Mouse (Mus musculus) intestine, embryonic 15.5 days (tissue): ENCODE measurements around the gene Gm3173. TPM values are rescaled to one million over a fixed set of nuclear protein-coding genes. Genes with fewer than 3 reads are reported as not detected.
"Not testable (repeated sequence)": the region's sequence is repeated elsewhere in the genome, so short reads cannot be mapped to it uniquely, and the experiment has no call there.

ENCODE experiments used
- ATAC-seq: fragments of 200-750 bp; cut with Nextera tagmentation; 2 replicates; pipeline ENCODE4 v1.8.0; 2017; ENCODE audit warnings: moderate TSS enrichment, moderate library complexity
- H3K27ac ChIP-seq: fragments of 300-500 bp; sonication (generic); 2 replicates; pipeline ENCODE4 v1.5.1; 2015; ENCODE audit warnings: mild to moderate bottlenecking, inconsistent platforms
- H3K27me3 ChIP-seq: fragments of 300-500 bp; sonication (generic); replicated peaks from 2 replicates; pipeline ENCODE4 v1.6.1; 2015; ENCODE audit warnings: inconsistent platforms
- H3K36me3 ChIP-seq: fragments of 300-500 bp; sonication (generic); 2 replicates; pipeline ENCODE4 v1.6.1; 2015; ENCODE audit warnings: inconsistent platforms
- H3K4me1 ChIP-seq: fragments of 300-500 bp; sonication (generic); replicated peaks from 2 replicates; pipeline ENCODE4 v1.6.1; 2015; ENCODE audit warnings: inconsistent platforms
- H3K4me2 ChIP-seq: fragments of 300-500 bp; sonication (generic); replicated peaks from 2 replicates; pipeline ENCODE4 v1.6.1; 2015; ENCODE audit warnings: mild to moderate bottlenecking, inconsistent platforms
- H3K4me3 ChIP-seq: fragments of 300-500 bp; sonication (generic); replicated peaks from 2 replicates; pipeline ENCODE4 v1.5.1; 2015; ENCODE audit warnings: inconsistent platforms
- H3K9ac ChIP-seq: fragments of 300-500 bp; sonication (generic); 2 replicates; pipeline ENCODE4 v1.6.1; 2015; ENCODE audit warnings: inconsistent platforms
- H3K9me3 ChIP-seq: fragments of 300-500 bp; sonication (generic); 2 replicates; pipeline ENCODE4 v1.6.1; 2016; ENCODE audit warnings: inconsistent platforms
- WGBS: fragments of 180-500 bp; shearing (Covaris S2); methylation state at CpG from one replicate; pipeline ENCODE4 v1.1.7; 2015; 5-methylcytosine and 5-hydroxymethylcytosine counted together
- polyA plus RNA-seq: library from polyadenylated mRNA; unstranded; fragments of >200 nt; fragmentation: Nextera tagmentation; extraction: Ambion mirVana; gene quantifications from 2 replicates; pipeline ENCODE4 v1.2.1, GENCODE M21; 2015

The Gm3173 gene
- not detected in 2 replicates for polyA plus RNA-seq

DNA sequence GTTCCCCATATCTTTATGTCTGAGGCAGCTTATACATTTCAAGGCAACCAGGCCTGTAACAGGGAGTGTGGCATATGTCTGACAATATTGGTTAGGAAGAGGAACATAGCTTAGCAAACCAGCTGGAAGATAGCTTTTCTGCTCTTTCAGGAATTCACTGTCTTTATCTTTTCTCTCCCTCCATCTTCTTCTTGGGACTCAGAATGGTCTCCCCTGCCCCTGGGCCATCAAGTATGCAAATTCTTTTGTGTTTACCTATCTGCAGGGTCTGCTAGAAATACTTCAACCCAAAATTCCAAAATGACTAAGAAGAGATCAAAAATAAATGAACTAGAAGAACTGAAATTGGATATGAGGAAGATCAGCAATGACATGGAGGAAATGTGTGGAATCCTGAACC is at the start of gene Gm3173:
Gene Gm3173, plus strand, starts transcription at position 301 of the 400 bp plus-strand sequence.
- H3K36me3 ChIP-seq, ATAC-seq, H3K9me3 ChIP-seq, H3K4me2 ChIP-seq, H3K9ac ChIP-seq, H3K4me3 ChIP-seq, H3K27ac ChIP-seq, H3K27me3 ChIP-seq, H3K4me1 ChIP-seq: not testable (repeated sequence)

DNA sequence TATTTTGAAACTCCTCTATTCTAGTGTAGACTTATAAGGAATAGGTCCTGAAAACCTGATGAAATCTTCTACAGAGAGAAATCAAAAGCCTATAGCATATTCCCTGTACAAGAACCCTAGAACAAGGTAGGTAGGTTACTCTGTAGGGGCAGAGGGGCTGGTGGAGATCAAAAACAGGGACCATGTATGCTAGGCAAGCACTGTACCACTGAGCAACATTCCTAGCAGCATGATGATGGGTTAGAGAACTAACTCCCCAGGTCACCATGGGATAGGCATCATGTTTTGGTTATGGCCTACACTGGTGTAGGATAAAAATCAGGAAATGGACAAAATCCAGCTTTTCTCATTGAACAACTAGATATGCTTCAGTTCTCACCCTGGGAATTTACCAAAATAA is 45.2 kb upstream of the Gm3173 start:
- not testable (repeated sequence) for H3K27ac ChIP-seq, H3K4me3 ChIP-seq, H3K4me2 ChIP-seq, H3K27me3 ChIP-seq, H3K9me3 ChIP-seq, H3K4me1 ChIP-seq, ATAC-seq, H3K36me3 ChIP-seq, H3K9ac ChIP-seq

DNA sequence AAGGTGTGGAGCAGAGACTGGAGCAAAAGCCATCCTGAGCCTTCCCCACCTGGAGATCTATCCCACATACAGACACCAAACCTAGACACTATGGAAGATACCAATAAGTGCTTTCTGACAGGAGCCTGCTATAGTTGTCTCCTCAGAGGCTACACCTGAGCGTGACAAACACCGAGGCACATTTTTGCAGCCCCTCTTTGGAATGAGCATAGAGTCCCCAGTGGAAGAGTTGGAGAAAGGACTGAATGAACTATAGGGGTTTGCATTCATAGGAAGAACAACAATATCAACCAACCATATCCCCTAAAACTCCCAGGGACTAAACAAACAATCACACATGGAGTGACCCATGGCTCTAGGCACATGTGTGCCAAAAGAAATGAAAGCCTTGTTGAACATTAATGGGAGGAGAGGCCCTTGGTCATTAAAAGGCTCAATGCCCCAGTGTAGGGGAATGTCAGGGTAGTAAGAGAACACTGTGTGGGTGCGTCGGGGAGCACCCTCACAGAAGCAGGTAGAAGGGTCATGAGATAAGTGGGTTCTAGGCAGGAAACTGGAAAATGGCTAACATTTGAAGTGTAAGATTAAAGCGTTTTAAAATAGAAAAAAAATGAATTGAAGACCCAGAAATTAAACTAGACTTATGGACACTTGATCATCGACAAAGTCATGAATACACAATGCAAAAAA is 37.8 kb upstream of the Gm3173 start:
- not testable (repeated sequence) for H3K9me3 ChIP-seq, H3K4me2 ChIP-seq, H3K27me3 ChIP-seq, H3K4me1 ChIP-seq, H3K4me3 ChIP-seq, H3K36me3 ChIP-seq, H3K9ac ChIP-seq, ATAC-seq, H3K27ac ChIP-seq
- WGBS: 86% methylated on average over 4 of the region's 6 CpGs

DNA sequence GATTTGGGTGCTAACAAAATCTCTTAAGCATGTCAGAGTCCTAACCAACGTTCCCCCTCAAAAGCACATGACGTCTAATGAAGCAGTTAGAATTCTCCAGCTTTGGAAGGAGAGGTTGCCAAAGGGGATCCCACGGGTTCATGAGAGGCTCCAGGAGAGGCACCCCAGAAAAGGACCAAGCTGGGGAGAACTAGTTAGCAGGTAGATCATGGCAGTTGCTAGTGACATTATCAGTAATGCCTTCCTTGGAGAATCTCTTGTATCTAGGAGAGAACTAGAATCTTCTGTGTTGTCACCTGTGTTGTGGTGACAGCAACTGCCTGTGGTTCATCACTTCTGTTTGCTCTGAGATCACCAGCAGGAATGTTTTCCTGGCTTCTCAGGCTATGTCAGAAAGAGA is 33.6 kb upstream of the Gm3173 start, which contains the start of gene Gm3159:
Gene Gm3159, plus strand, starts transcription at position 301 of the 400 bp plus-strand sequence.
- H3K9me3 ChIP-seq, H3K4me3 ChIP-seq, ATAC-seq, H3K9ac ChIP-seq, H3K27me3 ChIP-seq, H3K36me3 ChIP-seq, H3K27ac ChIP-seq, H3K4me2 ChIP-seq, H3K4me1 ChIP-seq: not testable (repeated sequence)
- WGBS: 75% methylated on average over 2 of the region's 3 CpGs

DNA sequence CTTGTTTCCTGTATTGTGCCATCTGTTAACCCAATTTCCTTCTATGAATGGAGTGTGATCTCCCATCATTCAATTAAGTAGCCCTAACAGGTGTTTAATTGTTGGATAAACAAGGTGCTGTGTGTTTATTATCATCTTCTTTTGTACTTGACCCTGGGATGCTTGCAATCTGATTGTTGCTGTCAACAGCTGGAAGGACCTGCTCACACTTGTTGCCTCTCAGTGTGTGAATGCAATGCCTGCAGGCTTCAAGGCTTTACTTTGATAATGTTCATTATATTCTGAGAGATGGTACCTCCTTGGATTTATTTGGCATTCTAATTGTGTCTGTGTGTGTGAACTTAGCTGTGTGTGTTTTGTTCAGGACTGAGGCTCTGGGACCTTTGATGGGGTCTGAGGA is 32.2 kb upstream of the Gm3173 start:
- H3K36me3 ChIP-seq, H3K27me3 ChIP-seq, ATAC-seq, H3K4me3 ChIP-seq, H3K9me3 ChIP-seq, H3K9ac ChIP-seq, H3K4me2 ChIP-seq, H3K27ac ChIP-seq, H3K4me1 ChIP-seq: not testable (repeated sequence)

DNA sequence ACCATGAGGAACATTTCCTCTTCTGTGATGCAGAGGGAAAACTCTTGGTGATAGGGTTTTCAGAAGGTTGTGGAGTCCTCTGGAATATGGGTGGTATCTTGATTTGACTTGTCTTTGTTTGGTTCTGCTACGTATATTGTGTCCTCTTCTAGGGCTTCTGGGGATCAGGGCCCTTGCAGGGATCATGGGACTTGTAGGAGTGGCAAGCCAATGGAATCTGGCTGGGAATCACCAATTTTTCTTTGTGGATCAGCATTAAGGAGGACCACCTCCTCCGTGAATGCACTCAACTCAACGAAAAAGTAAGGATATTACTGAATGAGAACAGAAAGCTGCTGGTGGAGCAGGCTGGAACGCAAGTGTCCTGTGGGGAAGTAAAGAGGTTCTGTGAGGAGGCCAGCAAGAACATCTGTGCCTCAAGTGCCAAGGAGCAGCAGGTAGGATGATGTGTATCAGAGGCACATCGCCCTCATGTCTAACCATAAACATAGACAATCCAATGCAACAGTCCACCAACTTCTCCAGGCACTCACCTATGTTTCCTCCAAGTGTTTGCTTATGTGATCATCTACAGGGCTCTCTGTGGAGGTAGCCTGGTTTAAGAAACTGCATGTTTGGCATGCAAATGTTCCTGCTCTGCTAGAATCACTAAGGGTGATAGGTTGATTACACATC is 30.5 kb upstream of the Gm3173 start:
- not testable (repeated sequence) for H3K4me3 ChIP-seq, H3K9me3 ChIP-seq, H3K27me3 ChIP-seq, H3K36me3 ChIP-seq, H3K4me2 ChIP-seq, ATAC-seq, H3K27ac ChIP-seq, H3K4me1 ChIP-seq, H3K9ac ChIP-seq
- WGBS: 90% methylated on average over 5 of the region's 5 CpGs

DNA sequence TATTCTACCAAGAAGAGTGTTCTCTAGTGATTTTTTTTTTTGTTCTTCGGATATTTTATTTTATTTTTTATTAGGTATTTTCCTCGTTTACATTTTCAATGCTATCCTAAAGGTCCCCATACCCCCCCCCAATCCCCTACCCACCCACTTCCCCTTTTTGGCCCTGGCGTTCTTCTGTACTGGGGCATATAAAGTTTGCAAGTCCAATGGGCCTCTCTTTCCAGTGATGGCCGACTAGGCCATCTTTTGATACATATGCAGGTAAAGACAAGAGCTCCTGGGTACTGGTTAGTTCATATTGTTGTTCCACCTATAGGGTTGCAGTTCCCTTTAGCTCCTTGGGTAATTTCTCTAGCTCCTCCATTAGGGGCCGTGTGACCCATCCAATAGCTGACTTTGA is 29.5 kb upstream of the Gm3173 start:
- H3K4me1 ChIP-seq, ATAC-seq, H3K4me3 ChIP-seq, H3K27ac ChIP-seq, H3K4me2 ChIP-seq, H3K36me3 ChIP-seq, H3K27me3 ChIP-seq, H3K9ac ChIP-seq, H3K9me3 ChIP-seq: not testable (repeated sequence)
- 75% methylated on average over 5 of the region's 5 CpGs for WGBS

- not testable (repeated sequence) for H3K9me3 ChIP-seq, H3K36me3 ChIP-seq, H3K27me3 ChIP-seq, H3K9ac ChIP-seq, H3K4me2 ChIP-seq, H3K4me1 ChIP-seq, H3K27ac ChIP-seq, ATAC-seq, H3K4me3 ChIP-seq
Measured at GRCm38 (mm10) chr14:4403840-4404239, 27.0 kb upstream of the Gm3173 start.

DNA sequence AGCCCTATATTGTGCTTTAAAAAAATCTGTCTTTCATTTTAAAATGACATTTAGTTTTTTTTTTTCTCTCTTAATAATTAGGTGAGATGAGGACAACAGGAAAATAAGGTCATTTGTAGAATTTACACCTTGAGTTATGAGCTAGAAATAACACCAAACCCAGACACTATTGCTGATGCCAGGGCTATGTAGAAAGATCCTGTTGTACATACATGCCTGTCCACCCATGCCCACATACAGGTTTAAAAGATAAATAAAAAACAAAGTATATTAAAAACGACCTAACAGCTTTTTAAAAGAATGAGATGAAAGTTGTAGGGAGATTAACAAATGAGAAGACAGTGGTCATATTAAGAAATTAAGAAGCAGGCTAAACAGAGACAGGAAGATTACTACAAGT is 20.9 kb upstream of the Gm3173 start:
- WGBS: 59% methylated on average over 1 of the region's 1 CpGs
- H3K9ac ChIP-seq, ATAC-seq, H3K9me3 ChIP-seq, H3K27me3 ChIP-seq, H3K4me3 ChIP-seq, H3K4me1 ChIP-seq, H3K4me2 ChIP-seq, H3K27ac ChIP-seq, H3K36me3 ChIP-seq: not testable (repeated sequence)

GRCm38 (mm10) chr14:4414965-4415835 is 15.6 kb upstream of the Gm3173 start, which contains the start of gene Gm3164:
Gm3164 (plus strand) TSS chr14:4415448.
- H3K4me3 ChIP-seq: peak within 1 kb of the TSS; percentile 33
- not testable (repeated sequence) for H3K36me3 ChIP-seq, H3K9me3 ChIP-seq, ATAC-seq, H3K4me1 ChIP-seq, H3K9ac ChIP-seq, H3K27me3 ChIP-seq, H3K27ac ChIP-seq
- peak within 1 kb of the TSS; percentile 69 for H3K4me2 ChIP-seq
- under 1% methylated on average over 24 of the region's 59 CpGs for WGBS

DNA sequence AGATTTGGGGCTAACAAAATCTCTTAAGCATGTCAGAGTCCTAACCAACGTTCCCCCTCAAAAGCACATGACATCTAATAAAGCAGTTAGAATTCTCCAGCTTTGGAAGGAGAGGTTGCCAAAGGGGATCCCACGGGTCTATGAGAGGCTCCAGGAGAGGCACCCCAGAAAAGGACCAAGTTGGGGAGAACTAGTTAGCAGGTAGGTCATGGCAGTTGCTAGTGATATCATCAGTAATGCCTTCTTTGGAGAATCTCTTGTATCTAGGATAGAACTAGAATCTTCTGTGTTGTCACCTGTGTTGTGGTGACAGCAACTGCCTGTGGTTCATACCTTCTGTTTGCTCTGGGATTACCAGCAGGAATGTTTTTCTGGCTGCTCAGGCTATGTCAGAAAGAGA is 50.7 kb downstream of the Gm3173 start, which contains the start of gene Gm3182:
Gene Gm3182, plus strand, starts transcription at position 301 of the 400 bp plus-strand sequence.
- H3K4me1 ChIP-seq, H3K36me3 ChIP-seq: not testable (repeated sequence)
- WGBS: 92% methylated on average over 1 of the region's 2 CpGs

DNA sequence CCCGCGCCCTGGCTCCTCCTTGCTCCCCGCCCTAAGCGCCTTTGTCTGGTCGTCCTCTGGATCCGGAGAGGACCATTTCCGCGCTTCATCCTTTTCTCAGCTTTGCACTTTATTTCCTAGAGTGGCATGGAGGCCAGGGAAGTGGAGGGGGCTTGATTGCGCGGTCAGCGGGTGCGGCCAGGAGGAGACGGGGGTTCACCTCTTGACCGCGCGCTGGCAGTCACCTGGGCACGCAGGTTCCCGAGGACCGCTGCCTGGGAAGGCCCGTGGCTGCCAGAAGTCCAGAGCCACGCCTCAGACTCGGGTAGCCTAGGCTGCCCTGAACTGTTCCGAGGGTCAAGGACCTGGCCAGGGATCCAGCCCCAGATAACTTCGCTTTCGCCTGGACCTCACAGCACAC is 68.6 kb downstream of the Gm3173 start:
- not testable (repeated sequence) for ATAC-seq, H3K27ac ChIP-seq, H3K9me3 ChIP-seq, H3K36me3 ChIP-seq, H3K27me3 ChIP-seq, H3K9ac ChIP-seq, H3K4me1 ChIP-seq
- 4% methylated on average over 18 of the region's 25 CpGs for WGBS
- H3K4me2 ChIP-seq: peak overlapping the region; percentile 56
- H3K4me3 ChIP-seq: peak overlapping the region; percentile 23

More for the DNA sequence above, 50.7 kb downstream of the Gm3173 start, which contains the start of gene Gm3182:
- not testable (repeated sequence) for H3K4me3 ChIP-seq, H3K9ac ChIP-seq, H3K27ac ChIP-seq, H3K27me3 ChIP-seq, ATAC-seq, H3K4me2 ChIP-seq, H3K9me3 ChIP-seq
